Mouse (Mus musculus): ENCODE results near the gene Gm17482. TPM values are rescaled to one million over a fixed set of nuclear protein-coding genes. Genes with fewer than 3 reads are reported as not detected.
"Not testable (repeated sequence)": the region's sequence is repeated elsewhere in the genome, so short reads cannot be mapped to it uniquely, and the experiment has no call there.

Gm17482 gene
- polyA plus RNA-seq, 1 experiment from 2014 or later = not detected

DNA sequence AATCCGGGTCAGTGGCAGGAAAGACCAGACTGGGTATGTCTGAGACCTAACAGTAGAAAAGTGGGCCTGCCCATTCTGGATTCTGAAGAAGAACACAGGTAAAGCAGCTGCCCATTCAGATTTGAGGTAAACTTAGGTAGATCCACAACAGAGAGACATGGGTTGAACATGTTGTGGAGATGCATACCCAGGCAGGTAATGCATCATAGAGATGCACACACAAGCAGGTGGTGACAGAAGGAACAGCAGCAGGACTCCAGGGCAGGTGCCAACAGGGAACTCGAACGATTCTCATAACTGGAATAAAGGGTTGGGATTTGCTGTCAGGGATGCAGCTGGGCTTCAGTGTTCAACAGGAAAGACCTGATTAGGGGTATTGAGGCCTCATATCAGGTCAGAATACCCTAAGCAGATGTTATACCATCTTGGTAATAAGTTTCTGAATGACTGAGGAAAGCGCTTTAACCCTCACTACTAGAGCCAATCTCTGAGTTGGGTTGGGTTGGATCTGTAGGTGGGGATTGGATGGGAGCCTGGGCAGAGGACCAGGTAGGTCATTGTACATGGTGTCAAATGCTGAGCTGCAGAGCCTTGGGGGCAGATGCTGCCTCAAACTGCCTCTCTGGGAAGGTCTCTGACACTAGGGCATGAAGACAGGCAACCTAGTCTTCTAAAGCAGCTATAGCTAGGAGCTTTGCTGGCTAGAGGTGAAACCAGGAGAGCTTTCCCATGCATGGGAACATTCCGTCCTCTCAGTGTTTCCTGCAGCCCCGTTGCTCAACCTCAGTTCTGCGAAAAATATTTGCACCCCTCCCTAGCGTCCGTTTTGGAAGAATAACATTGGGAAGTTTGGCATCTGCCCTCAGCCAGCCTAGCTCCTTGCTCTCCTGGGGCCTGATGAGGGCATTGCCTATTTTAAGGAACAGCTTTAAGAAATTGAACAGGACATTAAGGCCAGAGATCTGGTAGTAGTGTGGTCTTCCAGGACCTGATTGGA is 11.2 kb downstream of the Gm17482 start:
- Histone ChIP-seq H3K36me3 (replicated peaks; ENCODE audit: control insufficient read depth, insufficient read depth, low read depth, low read length) (no peaks in the 10 kb centered on the region), H3K9me3 (replicated peaks; ENCODE audit: control insufficient read depth, low read length) (no peaks in the 10 kb centered on the region), H3K27me3 (ENCODE audit: control insufficient read depth, insufficient read depth, low read length) (no peaks in the 10 kb centered on the region), H3K4me1 (ENCODE audit: control insufficient read depth, insufficient read depth, low read length) (no peaks in the 10 kb centered on the region), H3K27ac (replicated peaks; ENCODE audit: low read depth, low read length) (no peak overlapping the region), H3K4me3 (ENCODE audit: low read depth, low read length) (no peak overlapping the region), H3K4me2 (ENCODE audit: low read depth, low read length) (no peak overlapping the region), H3K9ac (replicated peaks; ENCODE audit: low read length) (no peak overlapping the region)
- 80% methylated on average over 9 of the region's 9 CpGs for WGBS
- no peak for ATAC-seq (replicated peaks; ENCODE audit: insufficient number of reproducible peaks, low FRiP score, low TSS enrichment, low read depth)
- no peak for DNase-seq (ENCODE audit: low spot score)

DNA sequence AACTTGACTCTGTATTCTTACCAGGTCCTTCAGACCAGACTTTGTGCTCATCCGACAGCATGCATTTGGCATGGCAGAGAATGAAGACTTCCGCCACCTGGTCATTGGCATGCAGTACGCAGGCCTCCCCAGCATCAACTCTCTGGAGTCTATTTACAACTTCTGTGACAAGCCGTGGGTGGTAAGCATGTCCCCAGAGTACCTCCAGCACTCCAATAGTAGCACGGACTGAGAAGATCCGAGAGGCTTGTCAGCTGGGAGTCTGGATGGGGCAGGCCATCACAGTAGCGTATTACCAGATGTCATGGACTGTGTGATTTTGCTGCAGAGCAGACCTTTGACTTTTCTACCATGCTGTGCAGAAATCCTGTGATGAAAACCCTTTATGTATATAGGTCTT is 12.2 kb downstream of the Gm17482 start:
- no peaks in the 10 kb centered on the region for H3K4me1 ChIP-seq (ENCODE audit: control insufficient read depth, insufficient read depth, low read length)
- no peaks in the 10 kb centered on the region for H3K9me3 ChIP-seq (replicated peaks; ENCODE audit: control insufficient read depth, low read length)
- no peak overlapping the region for H3K27ac ChIP-seq (replicated peaks; ENCODE audit: low read depth, low read length)
- ATAC-seq (replicated peaks; ENCODE audit: insufficient number of reproducible peaks, low FRiP score, low TSS enrichment, low read depth) (no peak), DNase-seq (ENCODE audit: low spot score) (no peak)
- no peak overlapping the region for H3K4me2 ChIP-seq (ENCODE audit: low read depth, low read length)
- no peak overlapping the region for H3K4me3 ChIP-seq (ENCODE audit: low read depth, low read length)
- 81% methylated on average over 7 of the region's 7 CpGs for WGBS
- no peaks in the 10 kb centered on the region for H3K36me3 ChIP-seq (replicated peaks; ENCODE audit: control insufficient read depth, insufficient read depth, low read depth, low read length)
- no peak overlapping the region for H3K9ac ChIP-seq (replicated peaks; ENCODE audit: low read length)
- no peaks in the 10 kb centered on the region for H3K27me3 ChIP-seq (ENCODE audit: control insufficient read depth, insufficient read depth, low read length)

DNA sequence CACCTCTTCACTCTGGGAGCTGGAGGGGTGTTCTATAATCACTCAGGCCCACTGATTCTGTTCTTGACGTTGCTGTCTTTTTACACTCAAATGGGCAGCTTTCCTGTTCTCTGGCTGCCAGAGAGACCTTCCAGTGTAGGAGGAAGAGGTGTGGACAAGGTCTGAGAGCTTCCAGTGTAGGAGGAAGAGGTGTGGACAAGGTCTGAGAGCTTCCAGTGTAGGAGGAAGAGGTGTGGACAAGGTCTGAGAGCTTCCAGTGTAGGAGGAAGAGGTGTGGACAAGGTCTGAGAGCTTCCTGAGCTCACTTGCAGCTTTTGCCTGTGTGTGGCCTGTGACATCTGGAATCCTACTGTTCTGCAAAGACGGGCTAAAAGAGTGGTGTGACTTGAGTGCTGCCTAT is 13.3 kb downstream of the Gm17482 start:
- not testable (repeated sequence) for H3K4me3 ChIP-seq (ENCODE audit: low read depth, low read length); H3K4me2 ChIP-seq (ENCODE audit: low read depth, low read length); H3K36me3 ChIP-seq (replicated peaks; ENCODE audit: control insufficient read depth, insufficient read depth, low read depth, low read length); H3K27ac ChIP-seq (replicated peaks; ENCODE audit: low read depth, low read length); H3K4me1 ChIP-seq (ENCODE audit: control insufficient read depth, insufficient read depth, low read length); H3K9me3 ChIP-seq (replicated peaks; ENCODE audit: control insufficient read depth, low read length); H3K9ac ChIP-seq (replicated peaks; ENCODE audit: low read length); ATAC-seq (replicated peaks; ENCODE audit: insufficient number of reproducible peaks, low FRiP score, low TSS enrichment, low read depth); H3K27me3 ChIP-seq (ENCODE audit: control insufficient read depth, insufficient read depth, low read length); DNase-seq (ENCODE audit: low spot score)
- 50% methylated on average over 2 of the region's 2 CpGs for WGBS

DNA sequence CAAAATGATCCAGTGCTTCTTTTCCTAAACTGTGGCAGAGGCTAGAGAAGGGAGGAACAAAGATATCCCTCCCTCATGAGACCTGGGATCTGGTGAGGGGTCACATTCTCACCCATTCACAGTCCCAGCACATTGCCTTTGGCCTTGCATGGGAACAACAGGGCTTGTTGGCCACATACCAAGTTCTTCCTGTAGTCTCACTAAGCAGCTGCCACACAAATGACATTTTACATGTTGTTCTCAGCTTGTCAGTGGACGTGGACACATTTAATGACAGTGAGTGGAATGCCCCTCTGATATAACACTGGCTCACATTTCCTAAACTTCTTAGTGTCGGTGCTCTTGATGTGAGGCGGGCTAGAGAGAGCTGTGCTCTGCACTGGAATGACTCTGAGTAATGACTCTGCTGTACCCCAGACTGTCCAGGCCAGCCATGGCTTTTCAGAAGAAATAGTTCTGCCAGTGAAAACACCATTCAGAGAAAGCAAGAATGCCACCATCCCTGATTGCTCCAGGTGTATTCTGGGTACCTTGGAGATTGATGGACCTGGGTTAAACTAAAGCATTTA is 14.1 kb downstream of the Gm17482 start:
- DNase-seq (ENCODE audit: low spot score) (no peak), ATAC-seq (replicated peaks; ENCODE audit: insufficient number of reproducible peaks, low FRiP score, low TSS enrichment, low read depth) (no peak)
- Histone ChIP-seq H3K9ac (replicated peaks; ENCODE audit: low read length) (no peak overlapping the region), H3K4me3 (ENCODE audit: low read depth, low read length) (no peak overlapping the region), H3K27me3 (ENCODE audit: control insufficient read depth, insufficient read depth, low read length) (no peaks in the 10 kb centered on the region), H3K36me3 (replicated peaks; ENCODE audit: control insufficient read depth, insufficient read depth, low read depth, low read length) (no peaks in the 10 kb centered on the region), H3K4me1 (ENCODE audit: control insufficient read depth, insufficient read depth, low read length) (no peaks in the 10 kb centered on the region), H3K4me2 (ENCODE audit: low read depth, low read length) (no peak overlapping the region), H3K9me3 (replicated peaks; ENCODE audit: control insufficient read depth, low read length) (no peaks in the 10 kb centered on the region), H3K27ac (replicated peaks; ENCODE audit: low read depth, low read length) (no peak overlapping the region)
- WGBS = 77% methylated on average over 3 of the region's 3 CpGs

DNA sequence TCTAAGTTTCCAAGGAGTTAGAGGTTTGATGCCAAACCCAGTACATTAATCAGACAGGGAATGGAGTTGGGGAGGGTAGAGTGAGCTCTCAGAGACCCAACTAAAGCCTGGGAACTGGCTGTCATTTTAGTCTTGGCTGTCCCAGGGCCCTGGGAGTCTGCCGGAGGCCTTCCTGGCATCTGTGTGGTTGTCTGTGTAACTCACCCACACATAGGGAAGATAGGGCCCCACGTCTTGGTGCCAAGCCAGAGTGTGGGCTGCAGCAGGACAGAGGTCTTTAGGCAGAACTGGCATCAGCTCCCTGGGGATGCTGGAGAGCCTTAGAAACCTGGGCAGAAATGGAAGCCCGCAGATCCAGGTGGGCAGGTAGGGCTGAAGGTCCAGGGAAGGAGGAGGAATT is 14.8 kb downstream of the Gm17482 start:
- ATAC-seq (replicated peaks; ENCODE audit: insufficient number of reproducible peaks, low FRiP score, low TSS enrichment, low read depth) (no peak), DNase-seq (ENCODE audit: low spot score) (no peak)
- Histone ChIP-seq H3K27ac (replicated peaks; ENCODE audit: low read depth, low read length) (no peak overlapping the region), H3K36me3 (replicated peaks; ENCODE audit: control insufficient read depth, insufficient read depth, low read depth, low read length) (no peaks in the 10 kb centered on the region), H3K4me2 (ENCODE audit: low read depth, low read length) (no peak overlapping the region), H3K9ac (replicated peaks; ENCODE audit: low read length) (no peak overlapping the region), H3K4me1 (ENCODE audit: control insufficient read depth, insufficient read depth, low read length) (no peaks in the 10 kb centered on the region), H3K4me3 (ENCODE audit: low read depth, low read length) (no peak overlapping the region), H3K27me3 (ENCODE audit: control insufficient read depth, insufficient read depth, low read length) (no peaks in the 10 kb centered on the region), H3K9me3 (replicated peaks; ENCODE audit: control insufficient read depth, low read length) (no peaks in the 10 kb centered on the region)
- WGBS = 88% methylated on average over 3 of the region's 3 CpGs

DNA sequence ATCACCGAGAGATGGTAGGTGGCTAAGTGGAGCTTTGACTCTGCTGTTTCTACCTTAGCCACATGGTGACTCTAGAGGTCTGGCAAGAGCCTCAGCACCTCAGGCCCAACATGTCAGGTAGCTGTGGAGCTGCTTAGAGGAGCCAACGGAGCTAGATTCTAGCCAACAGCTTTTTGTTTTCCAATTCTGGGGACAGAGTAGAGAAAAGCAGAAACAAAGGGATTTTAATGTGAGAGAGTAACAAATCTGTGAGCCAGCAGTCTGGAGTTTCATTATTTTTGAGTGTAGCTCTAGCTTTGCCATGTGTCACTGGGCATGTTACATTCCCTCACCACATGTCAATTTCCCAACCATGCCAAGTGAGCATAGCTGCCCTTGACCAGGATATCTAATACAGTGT is 17.1 kb downstream of the Gm17482 start:
- Histone ChIP-seq H3K4me2 (ENCODE audit: low read depth, low read length) (no peak overlapping the region), H3K4me3 (ENCODE audit: low read depth, low read length) (no peak overlapping the region), H3K9me3 (replicated peaks; ENCODE audit: control insufficient read depth, low read length) (no peaks in the 10 kb centered on the region), H3K9ac (replicated peaks; ENCODE audit: low read length) (no peak overlapping the region), H3K36me3 (replicated peaks; ENCODE audit: control insufficient read depth, insufficient read depth, low read depth, low read length) (no peaks in the 10 kb centered on the region), H3K27ac (replicated peaks; ENCODE audit: low read depth, low read length) (no peak overlapping the region), H3K4me1 (ENCODE audit: control insufficient read depth, insufficient read depth, low read length) (no peaks in the 10 kb centered on the region), H3K27me3 (ENCODE audit: control insufficient read depth, insufficient read depth, low read length) (no peaks in the 10 kb centered on the region)
- DNase-seq (ENCODE audit: low spot score) = no peak
- ATAC-seq (replicated peaks; ENCODE audit: insufficient number of reproducible peaks, low FRiP score, low TSS enrichment, low read depth) = no peak
- 72% methylated on average over 2 of the region's 2 CpGs for WGBS

DNA sequence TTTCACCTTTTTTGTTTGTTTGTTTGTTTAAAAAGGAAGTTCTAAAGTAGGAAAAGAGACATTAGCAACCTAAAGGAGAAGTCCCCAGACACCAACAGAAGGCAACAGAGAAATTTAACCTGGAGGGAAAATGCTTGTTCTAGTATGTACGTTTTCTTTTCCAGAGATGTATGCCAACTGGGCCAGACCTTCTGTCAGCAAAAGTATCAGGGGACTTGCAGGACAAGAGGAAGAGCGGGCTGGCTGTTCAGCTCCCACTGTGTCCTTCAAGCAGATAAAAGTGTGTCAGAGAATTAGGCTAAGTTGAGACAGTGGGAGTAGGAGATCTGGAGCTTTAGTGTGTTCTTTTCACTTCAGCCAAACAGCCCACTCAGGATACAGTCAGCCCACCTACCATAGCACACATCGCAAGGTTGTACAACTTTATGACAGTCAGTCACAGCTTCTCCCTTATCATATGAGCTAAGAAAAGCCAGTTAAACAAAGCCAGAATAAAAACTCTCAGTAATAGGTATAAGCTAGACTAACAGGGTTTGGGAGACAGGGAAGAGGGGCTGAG is 18.4 kb downstream of the Gm17482 start:
- no peak for ATAC-seq (replicated peaks; ENCODE audit: insufficient number of reproducible peaks, low FRiP score, low TSS enrichment, low read depth)

DNA sequence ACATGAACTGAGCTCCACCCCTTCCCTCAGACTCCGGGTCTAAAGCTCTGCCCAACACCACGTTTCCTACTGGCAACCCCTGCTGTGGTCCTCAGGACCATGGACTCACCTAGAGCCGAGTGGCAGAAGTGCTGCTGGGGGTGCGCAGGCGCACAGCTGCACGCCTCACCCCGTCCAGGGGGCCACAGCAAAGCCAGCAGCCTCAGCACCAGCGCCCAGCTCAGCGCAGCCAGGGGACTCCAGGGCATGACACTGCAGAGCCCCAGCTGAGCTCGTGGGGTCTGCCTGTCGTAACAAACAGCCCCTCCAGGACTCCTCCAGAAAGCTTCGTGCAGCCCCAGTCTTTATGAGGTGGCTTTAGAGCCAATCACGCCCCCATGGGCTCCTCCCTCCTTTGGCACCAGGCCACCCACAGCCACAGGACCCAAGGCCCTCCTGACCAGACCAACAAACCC is 24.4 kb downstream of the Gm17482 start:
- Histone ChIP-seq H3K27me3 (ENCODE audit: control insufficient read depth, insufficient read depth, low read length) (no peaks in the 10 kb centered on the region), H3K27ac (replicated peaks; ENCODE audit: low read depth, low read length) (no peak overlapping the region), H3K4me3 (ENCODE audit: low read depth, low read length) (no peak overlapping the region), H3K9ac (replicated peaks; ENCODE audit: low read length) (no peak overlapping the region), H3K4me2 (ENCODE audit: low read depth, low read length) (peak overlapping the region; percentile 33), H3K36me3 (replicated peaks; ENCODE audit: control insufficient read depth, insufficient read depth, low read depth, low read length) (no peaks in the 10 kb centered on the region), H3K4me1 (ENCODE audit: control insufficient read depth, insufficient read depth, low read length) (no peaks in the 10 kb centered on the region; the same call in 1 of the 2 replicates), H3K9me3 (replicated peaks; ENCODE audit: control insufficient read depth, low read length) (no peaks in the 10 kb centered on the region)
- ATAC-seq (replicated peaks; ENCODE audit: insufficient number of reproducible peaks, low FRiP score, low TSS enrichment, low read depth) (0 out of 2 replicates have a peak, but pooled peaks have one; percentile 44), DNase-seq (ENCODE audit: low spot score) (no peak)
- 3% methylated on average over 13 of the region's 13 CpGs for WGBS

More for the DNA sequence above, 18.4 kb downstream of the Gm17482 start:
- Histone ChIP-seq H3K4me3 (ENCODE audit: low read depth, low read length) (no peak overlapping the region), H3K9ac (replicated peaks; ENCODE audit: low read length) (no peak overlapping the region), H3K4me2 (ENCODE audit: low read depth, low read length) (no peak overlapping the region), H3K27me3 (ENCODE audit: control insufficient read depth, insufficient read depth, low read length) (no peaks in the 10 kb centered on the region), H3K36me3 (replicated peaks; ENCODE audit: control insufficient read depth, insufficient read depth, low read depth, low read length) (no peaks in the 10 kb centered on the region), H3K9me3 (replicated peaks; ENCODE audit: control insufficient read depth, low read length) (no peaks in the 10 kb centered on the region), H3K4me1 (ENCODE audit: control insufficient read depth, insufficient read depth, low read length) (no peaks in the 10 kb centered on the region), H3K27ac (replicated peaks; ENCODE audit: low read depth, low read length) (no peak overlapping the region)
- WGBS = 80% methylated on average over 3 of the region's 3 CpGs
- no peak for DNase-seq (ENCODE audit: low spot score)
